Mouse (Mus musculus): ENCODE data around the gene Gm7075. TPM values are rescaled to one million over a fixed set of nuclear protein-coding genes. Genes with fewer than 3 reads are reported as not detected.

Gene Gm7075
- polyA plus RNA-seq (2015; fragmentation: Illumina TruSeq; extraction: RNeasy Lipid Tissue Mini Kit (QIAGEN cat#74804); ENCODE audit: low read depth, low replicate concordance): not detected

DNA sequence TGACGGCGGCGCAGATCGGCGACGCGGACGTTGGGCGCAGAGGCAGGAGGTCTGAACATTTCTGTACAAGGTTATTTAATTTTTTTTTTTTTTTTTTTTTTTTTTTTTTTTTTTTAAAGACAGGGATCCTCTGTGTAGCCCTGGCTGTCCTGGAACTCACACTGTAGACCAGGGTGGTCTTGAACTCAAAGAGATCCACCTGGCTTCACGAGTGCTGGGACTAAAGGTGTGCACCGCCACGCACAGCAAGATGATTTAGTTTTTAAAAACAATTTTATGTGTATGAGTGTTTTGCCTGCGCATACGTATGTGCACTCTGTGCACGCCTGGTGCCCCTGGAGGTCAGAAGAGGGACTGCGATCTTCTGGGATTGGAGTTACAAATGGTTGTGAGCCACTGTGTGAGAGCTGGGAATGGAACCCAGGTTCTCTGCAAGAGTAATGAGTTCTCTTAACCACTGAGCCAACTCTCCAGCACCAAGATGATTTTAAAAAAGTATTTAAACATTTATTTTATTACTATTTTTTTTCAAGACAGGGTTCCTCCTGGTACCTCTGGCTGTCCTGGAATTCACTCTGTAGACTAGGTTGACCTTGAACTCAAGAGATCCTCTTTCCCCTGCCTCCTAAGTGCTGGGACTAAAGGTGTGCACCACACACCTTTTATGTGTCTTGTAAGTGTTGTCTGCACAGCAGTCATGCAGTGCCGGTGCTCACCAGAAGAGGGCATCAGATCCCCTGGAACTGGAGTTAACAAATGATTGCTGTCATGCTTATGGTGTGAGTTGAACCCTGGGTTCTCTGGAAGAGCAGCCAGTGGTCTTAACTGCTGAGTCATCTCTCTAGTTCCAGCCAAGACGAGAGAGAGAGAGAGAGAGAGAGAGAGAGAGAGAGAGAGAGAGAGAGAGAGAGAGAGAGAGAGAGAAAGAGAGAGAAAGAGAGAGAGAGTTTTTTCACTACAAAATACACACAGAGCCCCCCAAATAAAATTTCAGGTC is at the start of gene Gm7075:
TSS of gene Gm7075 (minus strand) at position 51 of the 997 bp plus-strand sequence.

DNA sequence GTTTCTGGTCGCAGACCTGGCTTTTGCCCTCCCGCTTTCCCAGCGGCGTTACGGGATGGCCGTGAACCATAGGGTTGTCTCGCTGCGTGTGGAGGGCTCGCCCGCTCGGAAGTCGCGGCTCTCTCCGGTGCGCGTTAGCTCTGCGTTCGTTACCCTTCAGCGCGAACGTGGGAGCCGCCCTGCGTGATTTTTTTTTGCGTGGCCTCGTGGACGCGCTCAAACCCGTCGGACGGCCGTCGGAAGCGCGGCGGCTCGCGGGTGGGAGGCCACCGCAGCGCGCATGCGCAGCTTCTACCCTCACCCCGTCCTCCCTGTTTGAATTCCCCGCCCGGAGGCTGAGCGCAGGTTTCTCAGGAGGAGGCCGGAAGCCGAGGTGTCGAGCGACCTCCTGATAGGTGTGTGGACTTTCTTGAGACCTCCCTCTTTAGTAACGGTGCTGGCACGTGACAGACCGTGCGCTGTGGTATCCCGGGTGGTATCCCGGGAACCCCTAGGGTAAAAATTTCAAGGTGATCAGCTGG is 8.3 kb upstream of the Gm7075 start, which contains the start of gene Ctnna3:
TSS of gene Ctnna3 (plus strand) at position 314 of the 521 bp plus-strand sequence.

DNA sequence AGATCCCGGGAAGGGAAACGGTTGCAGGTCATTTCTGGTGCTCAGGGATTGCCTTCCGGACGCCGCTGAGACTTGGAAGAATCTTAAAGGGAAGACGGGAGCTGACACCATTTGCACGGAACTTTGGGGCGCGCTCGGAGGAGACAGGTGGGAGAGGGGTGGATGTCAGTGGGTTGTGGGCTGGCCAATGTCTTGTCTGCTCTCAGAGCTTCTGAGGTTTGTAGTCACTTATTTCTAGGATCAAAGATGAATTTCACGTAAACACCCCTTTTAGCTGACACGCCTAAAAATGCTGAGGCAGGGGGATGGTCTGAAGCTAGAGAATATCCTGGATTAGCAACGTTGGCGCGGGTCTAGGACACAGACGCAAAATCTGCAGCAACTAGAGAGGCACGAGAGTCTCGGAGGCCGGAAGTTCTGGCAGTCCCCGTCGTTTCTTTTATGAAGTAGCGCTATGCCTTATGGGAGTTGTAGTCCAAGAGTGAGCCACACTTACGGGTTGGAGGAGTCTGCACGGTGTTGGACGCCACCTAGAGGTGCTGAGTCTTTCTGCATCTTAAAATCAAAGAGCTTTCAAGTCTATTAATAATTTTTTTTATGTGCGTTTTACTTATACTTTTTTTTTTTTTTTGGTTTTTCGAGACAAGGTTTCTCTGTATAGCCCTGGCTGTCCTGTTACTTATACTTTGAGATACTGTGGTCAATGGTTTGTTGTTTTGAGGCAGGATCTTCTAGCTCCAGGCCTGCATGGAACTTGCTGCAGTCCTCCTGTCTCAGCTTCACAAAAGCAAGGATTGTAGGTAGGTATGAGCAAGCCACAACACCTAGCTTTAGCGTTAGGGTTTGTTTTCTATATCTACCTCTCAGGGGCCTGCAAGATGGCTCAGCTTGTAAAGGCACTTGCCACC is 39.0 kb downstream of the Gm7075 start, which contains the start of gene Dnajc12:
TSS of gene Dnajc12 (plus strand) at position 72 of the 908 bp plus-strand sequence.

DNA sequence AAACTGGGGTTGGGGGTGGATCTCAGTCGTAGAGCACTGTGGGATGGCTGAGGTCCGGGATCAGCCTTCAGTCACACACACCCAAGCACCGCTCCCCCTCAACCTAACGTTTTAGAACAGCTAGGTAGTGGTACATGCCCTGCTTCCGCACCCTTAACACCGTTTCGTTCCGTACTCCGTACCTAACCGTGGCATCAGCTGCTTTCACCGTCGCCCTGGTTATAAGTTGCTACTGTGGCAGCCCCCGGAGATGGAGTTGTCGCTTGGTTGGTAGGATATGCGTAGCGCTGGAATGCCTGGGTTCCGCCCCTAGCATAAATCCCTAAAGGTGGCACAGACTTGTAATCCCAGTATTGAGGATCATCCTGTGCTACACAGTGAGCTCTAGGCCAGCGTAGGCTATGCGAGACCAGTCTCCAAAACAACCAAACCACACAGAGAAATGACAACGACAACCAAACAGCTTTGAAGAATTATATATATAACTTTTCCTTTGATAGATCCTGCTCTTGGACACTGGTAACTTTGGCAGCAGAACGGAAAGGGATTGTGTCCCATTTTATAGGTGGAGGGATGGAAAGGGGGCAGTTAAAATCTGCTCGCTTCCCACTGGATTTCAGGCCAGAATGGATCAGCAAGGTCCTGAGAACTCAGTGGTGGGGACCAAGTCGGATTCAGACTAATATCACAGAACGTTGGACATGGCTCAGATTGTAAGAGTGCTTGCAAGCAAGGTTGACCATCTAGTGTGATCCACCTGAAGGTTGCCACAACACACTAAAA is 39.9 kb downstream of the Gm7075 start, which contains the start of gene Sirt1:
TSS of gene Sirt1 (minus strand) at position 207 of the 783 bp plus-strand sequence.

Other genes starting within 250 kb of the Gm7075 start
- 1.1 TPM for gene Mypn, start 217.8 kb downstream of the Gm7075 start, polyA plus RNA-seq (2015; fragmentation: Illumina TruSeq; extraction: RNeasy Lipid Tissue Mini Kit (QIAGEN cat#74804); ENCODE audit: low read depth, low replicate concordance)
- gene Herc4, start 178.0 kb downstream of the Gm7075 start, polyA plus RNA-seq (2015; fragmentation: Illumina TruSeq; extraction: RNeasy Lipid Tissue Mini Kit (QIAGEN cat#74804); ENCODE audit: low read depth, low replicate concordance): 41.3 TPM
- 12.0 TPM for gene Sirt1, start 40.1 kb downstream of the Gm7075 start, polyA plus RNA-seq (2015; fragmentation: Illumina TruSeq; extraction: RNeasy Lipid Tissue Mini Kit (QIAGEN cat#74804); ENCODE audit: low read depth, low replicate concordance)
- gene Dnajc12, start 39.3 kb downstream of the Gm7075 start, polyA plus RNA-seq (2015; fragmentation: Illumina TruSeq; extraction: RNeasy Lipid Tissue Mini Kit (QIAGEN cat#74804); ENCODE audit: low read depth, low replicate concordance): 36.1 TPM
- gene Ctnna3, start 8.3 kb upstream of the Gm7075 start, polyA plus RNA-seq (2015; fragmentation: Illumina TruSeq; extraction: RNeasy Lipid Tissue Mini Kit (QIAGEN cat#74804); ENCODE audit: low read depth, low replicate concordance): 1.8 TPM

Measured in brain, adult 10 weeks (tissue).